Mouse (Mus musculus): Measurements from ENCODE around the gene Dlg2. TPM values are rescaled to one million over a fixed set of nuclear protein-coding genes. Genes with fewer than 3 reads are reported as not detected.

Gene Dlg2
- polyA plus RNA-seq, 1 experiment from 2014 or later: 1.5 TPM

GRCm38 (mm10) chr7:90456149-90456844 is 20.2 kb upstream of the Dlg2 start:
- in situ Hi-C loops (cut with MboI; ENCODE audit: low pct_unique_long_range_greater_than_20kb): no loop called here
- no peak for TF ChIP-seq CTCF (IDR thresholded peaks at IDR 0.05)
- H3K27me3 ChIP-seq: no peaks in the 10 kb centered on the region
- ChIA-PET CTCF (interaction anchor here (1.1 to 1.8 kb wide), 2 partner anchors 8 to 10 kb away, joined by 4 read pairs; no protein-coding TSS in a partner anchor), POLR2A (interaction anchor here (0.6 to 1.9 kb wide), 3 partner anchors 13 to 660 kb away, joined by 3 to 9 read pairs (median 3); partner anchors contain the start of gene Crebzf)
- no peak for ATAC-seq
- DNase-seq (ENCODE audit: low read depth, low spot score): no peak

- in situ Hi-C loops (cut with MboI; ENCODE audit: low pct_unique_long_range_greater_than_20kb): no loop called here
- DNase-seq (ENCODE audit: low read depth, low spot score) (no peak), ATAC-seq (peak; percentile 91)
- H3K27me3 ChIP-seq: no peaks in the 10 kb centered on the region
- CTCF ChIA-PET: interaction anchor here (1.1 to 1.8 kb wide), 2 partner anchors 9 to 10 kb away, joined by 4 read pairs; no protein-coding TSS in a partner anchor
- TF ChIP-seq CTCF (IDR thresholded peaks at IDR 0.05): no peak
- POLR2A ChIA-PET: interaction anchor here (0.9 to 1.9 kb wide), 2 partner anchors 13 to 262 kb away, joined by 3 to 9 read pairs; partner anchors contain the start of gene Crebzf
Measured at GRCm38 (mm10) chr7:90456845-90457468, 19.5 kb upstream of the Dlg2 start, which contains the start of gene Tmem126a. Gene Tmem126a, minus strand, starts transcription at chr7:90457229.

- ATAC-seq (peak; percentile 4), DNase-seq (ENCODE audit: low read depth, low spot score) (no peak)
- CTCF ChIA-PET: no interaction called here
- POLR2A ChIA-PET: interaction anchor here (1.9 kb wide), 1 partner anchor 14 kb away, joined by 9 read pairs; the partner anchor contains the start of gene Crebzf
- no peak for TF ChIP-seq CTCF (IDR thresholded peaks at IDR 0.05)
- in situ Hi-C loops (cut with MboI; ENCODE audit: low pct_unique_long_range_greater_than_20kb): no loop called here
- no peaks in the 10 kb centered on the region for H3K27me3 ChIP-seq
Measured at GRCm38 (mm10) chr7:90457517-90457916, 19.0 kb upstream of the Dlg2 start.

- POLR2A ChIA-PET: interaction anchor here (1.9 kb wide), 1 partner anchor 17 kb away, joined by 5 read pairs; the partner anchor contains the start of gene Crebzf
- DNase-seq (ENCODE audit: low read depth, low spot score) (no peak), ATAC-seq (no peak)
- no peaks in the 10 kb centered on the region for H3K27me3 ChIP-seq
- no peak for TF ChIP-seq CTCF (IDR thresholded peaks at IDR 0.05)
- CTCF ChIA-PET: no interaction called here
- in situ Hi-C loops (cut with MboI; ENCODE audit: low pct_unique_long_range_greater_than_20kb): no loop called here
Measured at GRCm38 (mm10) chr7:90460330-90460729, 16.1 kb upstream of the Dlg2 start.

GRCm38 (mm10) chr7:90460930-90461329 is 15.5 kb upstream of the Dlg2 start:
- ChIA-PET CTCF (no interaction called here), POLR2A (interaction anchor here (1.9 kb wide), 1 partner anchor 17 kb away, joined by 5 read pairs; the partner anchor contains the start of gene Crebzf)
- no peaks in the 10 kb centered on the region for H3K27me3 ChIP-seq
- ATAC-seq (no peak), DNase-seq (ENCODE audit: low read depth, low spot score) (no peak)
- in situ Hi-C loops (cut with MboI; ENCODE audit: low pct_unique_long_range_greater_than_20kb): no loop called here
- TF ChIP-seq CTCF (IDR thresholded peaks at IDR 0.05): no peak

- in situ Hi-C loops (cut with MboI; ENCODE audit: low pct_unique_long_range_greater_than_20kb): no loop called here
- DNase-seq (ENCODE audit: low read depth, low spot score): no peak
- ATAC-seq: no peak
- TF ChIP-seq CTCF (IDR thresholded peaks at IDR 0.05): no peak
- CTCF ChIA-PET: no interaction called here
- H3K27me3 ChIP-seq: no peaks in the 10 kb centered on the region
- POLR2A ChIA-PET: interaction anchor here (1.9 kb wide), 1 partner anchor 18 kb away, joined by 5 read pairs; the partner anchor contains the start of gene Crebzf
Measured at GRCm38 (mm10) chr7:90461441-90461840, 15.0 kb upstream of the Dlg2 start.

GRCm38 (mm10) chr7:90473511-90473910 is 3.0 kb upstream of the Dlg2 start:
- ChIA-PET POLR2A (no interaction called here), CTCF (no interaction called here)
- H3K27me3 ChIP-seq: no peaks in the 10 kb centered on the region
- ATAC-seq (no peak), DNase-seq (ENCODE audit: low read depth, low spot score) (no peak)
- TF ChIP-seq CTCF (IDR thresholded peaks at IDR 0.05): no peak
- in situ Hi-C loops (cut with MboI; ENCODE audit: low pct_unique_long_range_greater_than_20kb): no loop called here

GRCm38 (mm10) chr7:90475793-90476312 is 619 bp upstream of the Dlg2 start, which contains the start of gene Tmem126b:
Gene Tmem126b, minus strand, starts transcription at chr7:90476001.
- CTCF ChIA-PET: no interaction called here
- ATAC-seq (peak; percentile 100), DNase-seq (ENCODE audit: low read depth, low spot score) (peak; percentile 87)
- in situ Hi-C loops (cut with MboI; ENCODE audit: low pct_unique_long_range_greater_than_20kb): no loop called here
- TF ChIP-seq CTCF (IDR thresholded peaks at IDR 0.05): no peak
- peaks cover 7% of the 10 kb centered on the region for H3K27me3 ChIP-seq
- POLR2A ChIA-PET: no interaction called here

- CTCF ChIA-PET: interaction anchor here (1.1 kb wide), 1 partner anchor 10 kb away, joined by 3 read pairs; no protein-coding TSS in a partner anchor
- ATAC-seq: no peak
- TF ChIP-seq CTCF (IDR thresholded peaks at IDR 0.05): no peak
- in situ Hi-C loops (cut with MboI; ENCODE audit: low pct_unique_long_range_greater_than_20kb): no loop called here
- no peak for DNase-seq (ENCODE audit: low read depth, low spot score)
- peaks cover 7% of the 10 kb centered on the region for H3K27me3 ChIP-seq
- POLR2A ChIA-PET: no interaction called here
Measured at GRCm38 (mm10) chr7:90482607-90483006, 6.1 kb downstream of the Dlg2 start.

GRCm38 (mm10) chr7:90508124-90508523 is 31.7 kb downstream of the Dlg2 start:
- DNase-seq (ENCODE audit: low read depth, low spot score) (no peak), ATAC-seq (no peak)
- in situ Hi-C loops (cut with MboI; ENCODE audit: low pct_unique_long_range_greater_than_20kb): no loop called here
- CTCF ChIA-PET: interaction anchor here (0.8 to 2.0 kb wide), 2 partner anchors 307 to 719 kb away, joined by 3 to 4 read pairs; no protein-coding TSS in a partner anchor
- no peak for TF ChIP-seq CTCF (IDR thresholded peaks at IDR 0.05)
- POLR2A ChIA-PET: no interaction called here
- H3K27me3 ChIP-seq: peaks cover 36% of the 10 kb centered on the region
